Mouse (Mus musculus) stomach, postnatal 0 days (tissue): ENCODE results near the gene Capn9.

Experiments used
- CTCF ChIP-seq: IDR thresholded peaks from 2 replicates; pipeline ENCODE4 v1.5.1; 2016; ENCODE audit warnings: antibody characterized with exemption, low read depth, mild to moderate bottlenecking, moderate library complexity
- EP300 ChIP-seq: optimal IDR thresholded peaks from 2 replicates; pipeline ENCODE3; 2016; ENCODE audit warnings: antibody characterized with exemption

GRCm38 (mm10) chr8:124546371-124546770 lies 29.5 kb upstream of the Capn9 start:
- TF ChIP-seq CTCF (no peak), EP300 (no peak)
